Mouse (Mus musculus): ENCODE measurements at regions not wholly inside any gene's neighbourhood (a gene's known extent, or its start where the extent isn't known, plus 50 kb on each side); places are given as distances from the start of the nearest gene placed in this dataset.

DNA sequence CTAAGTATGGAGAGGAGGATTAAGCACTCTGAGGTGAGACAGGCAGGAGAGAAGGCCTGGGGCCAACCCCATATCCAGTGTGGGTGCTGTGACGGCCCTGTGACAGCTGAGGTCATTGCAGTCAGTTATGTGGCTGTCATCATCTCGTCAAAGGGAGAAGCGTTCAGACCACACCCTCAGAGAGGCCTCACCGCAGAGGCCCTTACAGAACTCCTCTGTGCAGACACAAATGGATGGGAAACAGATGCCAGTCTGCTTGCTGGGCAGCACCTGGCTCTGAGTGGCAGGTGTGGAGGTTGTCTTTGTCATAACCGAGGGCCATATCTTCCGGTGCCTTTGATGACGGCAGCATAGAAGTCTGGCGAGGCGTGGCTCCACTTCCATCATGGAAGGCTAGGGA is 73.2 kb upstream of the Pmepa1 start:
- DNase-seq (ENCODE audit: low read depth, low spot score): no peak
- no peak overlapping the region for H3K9ac ChIP-seq (ENCODE audit: control insufficient read depth, low read depth, low read length, poor library complexity, severe bottlenecking)

GRCm38 (mm10) chr2:173349910-173350309 is 73.6 kb upstream of the Pmepa1 start:
- Histone ChIP-seq H3K27ac (ENCODE audit: control insufficient read depth, low read depth, low read length) (no peak overlapping the region), H3K4me1 (ENCODE audit: control insufficient read depth in 1 of 2, insufficient read depth in 2 of 2, low read length in 2 of 2) (no peaks in the 10 kb centered on the region), H3K9ac (ENCODE audit: control insufficient read depth, low read depth, low read length, poor library complexity, severe bottlenecking) (no peak overlapping the region), H3K9me3 (replicated peaks; ENCODE audit: insufficient read depth, low read length) (no peaks in the 10 kb centered on the region), H3K4me3 (ENCODE audit: control insufficient read depth in 1 of 2, insufficient read depth in 1 of 2, low read depth in 2 of 2, low read length in 2 of 2) (no peak overlapping the region), H3K36me3 (ENCODE audit: control insufficient read depth in 1 of 2, insufficient read depth in 2 of 2, low read length in 2 of 2) (no peaks in the 10 kb centered on the region), H3K79me2 (ENCODE audit: control insufficient read depth, insufficient read depth, low read length, poor library complexity) (no peaks in the 10 kb centered on the region), H3K27me3 (ENCODE audit: control insufficient read depth in 1 of 2, insufficient read depth in 2 of 2, low read length in 2 of 2) (no peaks in the 10 kb centered on the region)
- TF ChIP-seq JUND (IDR thresholded peaks at IDR 0.05; ENCODE audit: low read depth, low read length): no peak
- TF ChIP-seq UBTF (IDR thresholded peaks at IDR 0.05; ENCODE audit: borderline replicate concordance, insufficient read depth, low read depth, low read length): no peak
- TF ChIP-seq TBP (IDR thresholded peaks at IDR 0.05; ENCODE audit: low read depth, low read length): no peak
- no peak for TF ChIP-seq ZKSCAN1 (IDR thresholded peaks at IDR 0.05; ENCODE audit: low read depth, low read length)
- TF ChIP-seq TCF12 (IDR thresholded peaks at IDR 0.05; ENCODE audit: low read depth, low read length): no peak
- TF ChIP-seq E2F4 (IDR thresholded peaks at IDR 0.05; ENCODE audit: borderline replicate concordance, low read depth, low read length): no peak
- no peak for TF ChIP-seq NRF1 (IDR thresholded peaks at IDR 0.05; ENCODE audit: insufficient read depth, low read depth, low read length, poor library complexity, severe bottlenecking)
- no peak for TF ChIP-seq POLR2A (IDR thresholded peaks at IDR 0.05; ENCODE audit: control insufficient read depth in 1 of 2, insufficient read depth in 1 of 2, low read depth in 1 of 2, low read length in 2 of 2, poor library complexity in 1 of 2)
- no peak for TF ChIP-seq ETS1 (IDR thresholded peaks at IDR 0.05; ENCODE audit: low read depth, low read length)
- no peak for TF ChIP-seq USF1 (IDR thresholded peaks at IDR 0.05; ENCODE audit: low read depth, low read length)
- no peak for TF ChIP-seq MYC (IDR thresholded peaks at IDR 0.05; ENCODE audit: low read depth, low read length)
- TF ChIP-seq MAX (IDR thresholded peaks at IDR 0.05; ENCODE audit: low read length): no peak
- TF ChIP-seq GABPA (IDR thresholded peaks at IDR 0.05; ENCODE audit: low read depth, low read length): no peak
- TF ChIP-seq SIN3A (IDR thresholded peaks at IDR 0.05; ENCODE audit: low read length): no peak
- no peak for DNase-seq (ENCODE audit: low read depth, low spot score)

More for the DNA sequence above, 73.2 kb upstream of the Pmepa1 start:
- Histone ChIP-seq H3K79me2 (ENCODE audit: control insufficient read depth, insufficient read depth, low read length, poor library complexity) (no peaks in the 10 kb centered on the region), H3K4me1 (ENCODE audit: control insufficient read depth in 1 of 2, insufficient read depth in 2 of 2, low read length in 2 of 2) (no peaks in the 10 kb centered on the region), H3K27ac (ENCODE audit: control insufficient read depth, low read depth, low read length) (no peak overlapping the region), H3K9me3 (replicated peaks; ENCODE audit: insufficient read depth, low read length) (no peaks in the 10 kb centered on the region), H3K4me3 (ENCODE audit: control insufficient read depth in 1 of 2, insufficient read depth in 1 of 2, low read depth in 2 of 2, low read length in 2 of 2) (no peak overlapping the region), H3K36me3 (ENCODE audit: control insufficient read depth in 1 of 2, insufficient read depth in 2 of 2, low read length in 2 of 2) (no peaks in the 10 kb centered on the region), H3K27me3 (ENCODE audit: control insufficient read depth in 1 of 2, insufficient read depth in 2 of 2, low read length in 2 of 2) (no peaks in the 10 kb centered on the region)
- TF ChIP-seq SMC3 (IDR thresholded peaks at IDR 0.05; ENCODE audit: low read depth, low read length): no peak
- no peak for TF ChIP-seq MAFK (IDR thresholded peaks at IDR 0.05; ENCODE audit: borderline replicate concordance, low read depth, low read length)
- no peak for TF ChIP-seq GATA1 (IDR thresholded peaks at IDR 0.05; ENCODE audit: low read depth, low read length)
- TF ChIP-seq EP300 (IDR thresholded peaks at IDR 0.05; ENCODE audit: low read depth in 1 of 2, low read length in 2 of 2): no peak
- TF ChIP-seq POLR2AphosphoS5 (IDR thresholded peaks at IDR 0.05; ENCODE audit: borderline replicate concordance, low read depth, low read length): no peak
- no peak for TF ChIP-seq POLR2A (IDR thresholded peaks at IDR 0.05; ENCODE audit: control insufficient read depth in 1 of 2, insufficient read depth in 1 of 2, low read depth in 1 of 2, low read length in 2 of 2, poor library complexity in 1 of 2)
- no peak for TF ChIP-seq MXI1 (IDR thresholded peaks at IDR 0.05; ENCODE audit: low read depth, low read length)
- TF ChIP-seq UBTF (IDR thresholded peaks at IDR 0.05; ENCODE audit: borderline replicate concordance, insufficient read depth, low read depth, low read length): no peak
